Mouse (Mus musculus) left cerebral cortex, postnatal 4 days (tissue): ENCODE measurements around the gene Hist2h2aa1. TPM values are rescaled to one million over a fixed set of nuclear protein-coding genes. Genes with fewer than 3 reads are reported as not detected.
"Not testable (repeated sequence)": the region's sequence is repeated elsewhere in the genome, so short reads cannot be mapped to it uniquely, and the experiment has no call there.

Experiments used
- DNase-seq: peaks from one replicate; pipeline ENCODE4 v3.0.0-alpha.2; 2022
- intact Hi-C: fragments of 180-260 bp; cut with DNase I; formaldehyde crosslinking; loops from one replicate; pipeline ENCODE4 v1.15.1; 2025
- microRNA-seq: library from miRNA; unstranded; fragments of <30 nt; microRNA quantifications from one replicate; pipeline ENCODE4 v1.2.0, GENCODE M21; 2022
- total RNA-seq, 2 experiments: library from RNA; stranded (reverse); gene quantifications; 2 replicates each; pipeline ENCODE4 v1.2.3; 2021

Gene Hist2h2aa1
- total RNA-seq, 2 experiments from 2014 or later = 9.5 to 10.0 TPM

DNA sequence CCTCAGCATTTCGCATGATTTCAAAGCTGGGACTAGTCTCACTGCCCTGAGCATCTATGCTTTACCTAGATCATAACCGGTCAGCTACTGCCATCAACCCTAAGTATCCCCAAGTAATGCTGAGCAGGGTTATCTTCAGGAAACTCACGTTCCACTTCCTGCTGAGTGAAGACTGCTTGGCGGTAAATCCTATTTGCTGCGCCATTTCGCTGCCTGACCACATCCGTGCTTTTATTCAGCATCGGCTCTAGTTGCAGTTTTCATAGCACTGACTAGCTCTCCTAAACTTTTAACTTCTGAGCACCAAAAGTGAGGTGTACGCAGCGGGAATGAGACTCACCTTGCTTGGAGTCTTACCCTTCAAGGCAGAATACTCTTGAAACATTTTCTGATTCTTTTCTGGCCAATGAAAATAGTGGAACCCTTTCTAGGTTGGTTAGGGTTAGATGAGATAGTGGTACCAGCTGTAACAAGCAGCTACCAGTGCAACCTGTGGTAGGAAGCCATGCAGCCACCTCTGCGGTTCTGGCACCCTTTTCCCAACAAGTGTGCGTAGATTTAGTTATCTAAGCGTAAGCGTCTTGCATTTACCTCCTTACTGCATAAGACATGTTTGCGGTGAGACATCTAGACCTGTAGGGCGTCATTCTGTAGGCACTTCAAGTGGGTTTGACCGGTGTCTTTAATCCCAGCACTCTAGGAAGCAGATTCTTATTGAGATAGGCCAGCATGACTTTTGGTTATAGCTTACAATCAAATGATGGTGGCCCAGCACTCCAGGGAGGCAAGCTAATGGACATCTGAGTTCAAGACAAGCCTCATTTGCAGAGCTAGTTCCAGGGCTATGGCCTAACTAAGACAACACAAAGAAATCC is 28.5 kb downstream of the Hist2h2aa1 start:
- no peak for DNase-seq
- intact Hi-C loops = no loop called here

DNA sequence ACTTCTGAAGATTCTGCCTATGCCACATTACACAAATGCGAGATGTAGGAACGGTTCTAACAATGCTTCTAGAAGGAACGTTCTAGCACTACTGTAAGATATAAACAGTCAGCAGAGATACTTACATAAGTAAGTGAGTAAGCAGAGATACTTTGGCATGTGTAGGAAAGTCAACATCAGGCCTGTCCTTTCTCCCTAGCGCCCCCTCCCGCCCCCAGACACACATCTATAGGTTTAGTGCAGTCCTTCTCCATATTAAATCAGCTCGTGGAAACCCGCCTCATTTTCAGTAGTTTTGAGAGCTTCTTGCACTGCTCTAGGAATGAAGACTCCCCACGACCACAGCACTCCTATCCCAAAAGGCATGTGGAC is 32.1 kb downstream of the Hist2h2aa1 start:
- peak; percentile 56 for DNase-seq
- intact Hi-C loops = no loop called here

GRCm38 (mm10) chr3:96277800-96278624 is 32.7 kb downstream of the Hist2h2aa1 start:
- intact Hi-C loops = no loop called here
- peak; percentile 95 for DNase-seq

- DNase-seq = no peak
- intact Hi-C loops = no loop called here
Observed at GRCm38 (mm10) chr3:96280660-96281059, 35.4 kb downstream of the Hist2h2aa1 start.

- intact Hi-C loops = no loop called here
- no peak for DNase-seq
Observed at GRCm38 (mm10) chr3:96284457-96284856, 39.2 kb downstream of the Hist2h2aa1 start.

DNA sequence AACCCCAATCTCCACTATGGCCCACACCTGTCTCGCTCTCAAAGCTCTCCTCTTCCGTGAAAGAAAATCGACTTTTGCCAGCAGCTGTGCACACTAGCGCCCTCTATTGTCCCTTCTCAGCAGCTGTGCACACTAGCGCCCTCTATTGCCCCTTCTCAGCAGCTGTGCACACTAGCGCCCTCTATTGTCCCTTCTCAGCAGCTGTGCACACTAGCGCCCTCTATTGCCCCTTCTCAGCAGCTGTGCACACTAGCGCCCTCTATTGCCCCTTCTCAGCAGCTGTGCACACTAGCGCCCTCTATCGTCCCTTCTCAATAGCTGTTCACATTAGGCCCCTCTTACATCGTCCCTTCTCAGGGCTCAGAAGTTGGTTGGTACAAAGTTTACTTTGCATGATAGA is 42.0 kb downstream of the Hist2h2aa1 start:
- not testable (repeated sequence) for DNase-seq
- intact Hi-C loops = loop anchor here (5.0 kb wide), 2 partner anchors 155 to 215 kb away; no protein-coding TSS in a partner anchor

DNA sequence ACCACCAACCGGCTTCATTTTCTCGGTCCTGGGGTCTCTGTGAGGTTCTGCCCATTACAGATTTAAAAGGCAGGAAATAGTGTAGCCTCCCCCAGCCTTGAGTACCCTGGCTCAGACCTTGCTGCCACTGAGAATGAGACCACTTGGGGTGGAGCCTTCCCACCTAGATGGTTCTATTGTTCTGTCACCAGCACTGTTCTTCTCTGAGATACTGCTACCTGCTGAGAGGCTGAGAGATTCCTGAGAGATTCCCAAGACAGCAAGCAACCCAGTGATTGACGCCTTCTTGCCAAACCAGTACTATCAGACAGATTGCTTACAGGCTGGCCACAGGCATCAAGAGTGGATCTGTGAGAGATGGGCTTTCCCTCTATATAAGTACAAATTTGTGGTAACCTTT is 43.9 kb downstream of the Hist2h2aa1 start:
- intact Hi-C loops = loop anchor here (5.0 kb wide), 2 partner anchors 153 to 213 kb away; no protein-coding TSS in a partner anchor
- DNase-seq = no peak

GRCm38 (mm10) chr3:96290727-96291126 is 45.4 kb downstream of the Hist2h2aa1 start:
- intact Hi-C loops, DNase-seq: not testable (repeated sequence)

DNA sequence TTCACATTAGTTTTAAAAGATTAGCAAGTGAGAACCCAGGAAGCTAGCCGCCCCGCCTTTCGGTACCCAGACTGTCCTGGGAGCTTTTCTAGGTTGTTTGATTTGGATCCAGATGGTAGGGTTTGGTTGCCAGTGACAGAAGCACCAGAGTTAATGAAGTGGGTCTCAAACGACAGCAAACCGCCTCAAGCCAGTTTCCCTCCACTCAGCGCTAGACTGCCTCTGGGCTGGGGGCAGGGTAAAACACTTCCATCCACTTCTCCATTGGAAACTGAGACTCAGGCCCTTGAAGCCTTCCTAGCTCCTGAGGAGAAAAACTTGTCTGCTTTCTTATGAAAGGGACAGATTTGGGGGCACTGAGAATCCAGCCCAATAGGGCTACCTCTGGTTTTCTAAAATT is 47.3 kb downstream of the Hist2h2aa1 start:
- DNase-seq = no peak
- intact Hi-C loops = no loop called here

DNA sequence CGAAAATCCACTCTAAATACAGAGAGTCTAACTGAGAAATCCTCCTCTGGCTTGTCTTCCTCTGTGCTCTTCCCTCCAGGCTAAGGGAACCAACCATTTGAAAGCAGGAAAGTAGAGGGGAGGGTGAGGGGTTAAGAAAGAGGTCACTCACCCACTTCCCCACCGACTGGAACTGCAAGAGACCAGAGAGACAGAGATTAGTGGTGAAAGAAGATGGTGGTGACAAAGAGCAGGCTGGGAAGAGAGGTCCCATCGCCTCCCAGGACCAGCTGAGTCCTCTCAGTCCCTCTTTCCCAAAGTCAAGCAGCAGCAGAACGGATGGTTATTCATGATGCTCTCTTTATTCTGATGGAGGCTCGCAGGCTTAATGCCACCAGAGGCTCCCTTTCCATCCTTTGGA is 48.1 kb downstream of the Hist2h2aa1 start:
- intact Hi-C loops = no loop called here

GRCm38 (mm10) chr3:96293787-96294186 is 48.5 kb downstream of the Hist2h2aa1 start, which contains the start of gene Fcgr1:
Gene Fcgr1, minus strand, starts transcription at chr3:96293969.
- no peak for DNase-seq
- intact Hi-C loops = no loop called here

More for the DNA sequence above, 48.1 kb downstream of the Hist2h2aa1 start:
- DNase-seq = no peak

Small RNA genes lying within 50 kb of the gene (microRNA-seq; reads per million reads assigned to microRNA genes)
- gene Gm44492 (not detected), gene Gm47311 (not detected), gene Gm47313 (not detected)

Other genes with a start within 250 kb of the Hist2h2aa1 start
- gene Plekho1, start 249.5 kb upstream of the Hist2h2aa1 start, total RNA-seq = 10 to 100 TPM; 83.3 to 89.3 TPM
- gene Vps45, start 187.0 kb upstream of the Hist2h2aa1 start, total RNA-seq = 10 to 100 TPM; 53.6 to 54.1 TPM
- 10 to 100 TPM; 17.6 to 17.9 TPM for gene Otud7b, start 141.0 kb upstream of the Hist2h2aa1 start, total RNA-seq
- 1 to 10 TPM; 6.4 to 7.0 TPM for gene Mtmr11, start 83.5 kb upstream of the Hist2h2aa1 start, total RNA-seq
- gene Sf3b4, start 73.2 kb upstream of the Hist2h2aa1 start, total RNA-seq = 10 to 100 TPM; 62.0 to 63.6 TPM
- gene Sv2a, start 64.3 kb upstream of the Hist2h2aa1 start, total RNA-seq = 100 to 1,000 TPM; 241 to 264 TPM
- gene Bola1, start 25.8 kb upstream of the Hist2h2aa1 start, total RNA-seq = 10 to 100 TPM; 18.7 to 24.7 TPM
- 10 to 100 TPM; 21.6 to 26.0 TPM for gene Hist2h2ab, start 25.6 kb upstream of the Hist2h2aa1 start, total RNA-seq
- 10 to 100 TPM; 70.9 to 71.7 TPM for gene Hist2h2ac, start 24.6 kb upstream of the Hist2h2aa1 start, total RNA-seq
- gene Hist2h2be, start 24.4 kb upstream of the Hist2h2aa1 start, total RNA-seq = 1 to 10 TPM; 4.6 to 5.2 TPM
- 10 to 100 TPM; 26.7 to 36.2 TPM for gene Hist2h3c2, start 6.4 kb upstream of the Hist2h2aa1 start, total RNA-seq
- gene Hist2h2aa2, start 5.2 kb upstream of the Hist2h2aa1 start, total RNA-seq = 100 to 1,000 TPM; 517 to 538 TPM
- gene Hist2h3c1, start 1.2 kb downstream of the Hist2h2aa1 start, total RNA-seq = under 1 TPM in 1 of 2 experiments, not detected in 1; 0.90 TPM
- gene Hist2h4, start 17.8 kb downstream of the Hist2h2aa1 start, total RNA-seq = 10 to 100 TPM; 53.4 to 58.8 TPM
- 100 to 1,000 TPM; 250 to 268 TPM for gene Hist2h3b, start 23.2 kb downstream of the Hist2h2aa1 start, total RNA-seq
- gene Hist2h2bb, start 24.3 kb downstream of the Hist2h2aa1 start, total RNA-seq = 100 to 1,000 TPM; 306 to 312 TPM
- gene Fcgr1, start 48.5 kb downstream of the Hist2h2aa1 start, total RNA-seq = 1 to 10 TPM in 1 of 2 experiments, under 1 TPM in 1; 0.52 to 1.2 TPM
- not detected for gene BC107364, start 206.8 kb downstream of the Hist2h2aa1 start, total RNA-seq